Mouse (Mus musculus) T-helper 17 cell (primary cell): Measurements from ENCODE around the gene Sipa1l1.
"Not testable (repeated sequence)": the region's sequence is repeated elsewhere in the genome, so short reads cannot be mapped to it uniquely, and the experiment has no call there.

Experiments
- in situ Hi-C, 2 experiments: fragments of 300-600 bp; cut with MboI, MseI; formaldehyde crosslinking; loops; 1 replicate in 1 of 2; 2 replicates in 1 of 2; pipeline ENCODE4 v1.15.1; 2025; ENCODE audit warnings: high pct_unique_total_duplicates in 2 of 2

Gene Sipa1l1

GRCm38 (mm10) chr12:82173623-82174022 lies 4.5 kb downstream of the Sipa1l1 start:
- in situ Hi-C loops: no loop called here

GRCm38 (mm10) chr12:82175709-82176108 lies 6.6 kb downstream of the Sipa1l1 start:
- in situ Hi-C loops: no loop called here

DNA sequence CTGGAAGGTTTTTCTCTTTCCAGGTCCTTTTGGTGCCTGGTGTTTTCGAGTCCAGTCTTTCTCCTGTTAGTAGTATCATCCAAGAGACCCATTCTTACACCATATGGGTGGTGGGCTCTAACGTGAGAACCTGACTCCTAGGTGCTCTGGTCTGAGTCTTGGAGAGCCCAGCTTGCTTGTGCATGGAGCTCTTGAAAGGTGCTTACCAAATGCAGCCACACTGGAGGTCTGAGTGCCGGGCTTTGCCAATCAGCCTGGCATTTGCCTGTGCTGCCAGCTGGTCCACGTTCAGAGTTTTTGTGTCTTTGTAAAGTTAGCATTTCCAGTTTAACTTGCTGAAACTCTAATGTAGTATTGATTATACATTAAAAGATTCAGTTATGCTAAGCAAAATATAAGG lies 9.5 kb downstream of the Sipa1l1 start:
- in situ Hi-C loops: no loop called here

GRCm38 (mm10) chr12:82179626-82180025 lies 10.5 kb downstream of the Sipa1l1 start:
- in situ Hi-C loops: no loop called here

- in situ Hi-C loops: not testable (repeated sequence)
Measured at GRCm38 (mm10) chr12:82186156-82186555, 17.0 kb downstream of the Sipa1l1 start.

DNA sequence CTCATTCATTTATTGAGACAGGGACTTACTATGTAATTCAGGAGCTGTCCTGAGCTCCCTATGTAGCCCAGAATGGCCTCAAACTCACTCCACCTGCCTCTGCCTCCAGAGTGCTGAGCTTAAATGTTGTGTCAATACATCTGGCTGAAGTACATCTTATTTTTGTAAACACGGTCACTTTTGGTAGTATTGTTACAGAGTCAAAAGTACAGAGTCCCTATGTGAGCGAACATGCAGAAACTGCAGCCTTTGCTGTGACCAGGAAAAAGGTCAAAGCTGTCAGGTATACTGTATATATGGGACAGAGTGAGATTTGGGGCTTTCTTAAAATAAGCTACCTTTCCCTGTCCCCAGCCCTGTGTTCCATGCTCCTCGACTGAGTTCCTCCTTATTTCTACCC lies 17.6 kb downstream of the Sipa1l1 start:
- in situ Hi-C loops: no loop called here

DNA sequence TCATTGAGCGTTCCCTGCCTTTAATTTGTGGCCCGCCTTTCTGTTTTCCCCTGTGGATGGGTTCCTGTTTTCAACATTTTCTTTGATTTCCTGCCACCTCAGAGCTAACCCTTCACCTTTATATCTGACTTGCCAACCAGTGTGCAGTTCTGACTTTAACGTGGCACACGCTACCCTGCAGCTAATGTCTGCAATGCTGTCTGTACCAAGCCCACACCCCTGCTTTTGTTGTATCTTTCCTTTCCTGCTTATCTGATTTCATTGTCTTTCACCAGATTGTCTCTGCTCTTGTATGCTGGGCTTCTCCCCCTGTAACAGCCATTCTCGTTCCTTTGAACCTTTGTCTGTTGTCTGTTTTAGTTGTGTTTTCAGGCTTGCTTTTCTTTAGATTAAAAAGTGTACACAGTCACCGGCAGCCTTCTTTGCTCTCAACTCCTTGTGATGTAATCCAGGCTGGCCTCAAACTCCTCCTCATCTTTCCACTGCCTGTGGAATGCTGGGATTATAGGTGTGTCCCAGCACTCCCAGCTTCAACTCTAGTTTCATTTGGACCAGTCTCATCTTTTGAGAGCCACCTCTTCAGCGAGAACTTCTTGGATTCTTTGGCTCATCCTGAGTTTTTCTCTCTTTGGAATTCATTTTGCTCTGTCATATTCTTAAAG lies 18.2 kb downstream of the Sipa1l1 start:
- in situ Hi-C loops: no loop called here

- in situ Hi-C loops: no loop called here
Measured at GRCm38 (mm10) chr12:82188321-82189075, 19.4 kb downstream of the Sipa1l1 start.

DNA sequence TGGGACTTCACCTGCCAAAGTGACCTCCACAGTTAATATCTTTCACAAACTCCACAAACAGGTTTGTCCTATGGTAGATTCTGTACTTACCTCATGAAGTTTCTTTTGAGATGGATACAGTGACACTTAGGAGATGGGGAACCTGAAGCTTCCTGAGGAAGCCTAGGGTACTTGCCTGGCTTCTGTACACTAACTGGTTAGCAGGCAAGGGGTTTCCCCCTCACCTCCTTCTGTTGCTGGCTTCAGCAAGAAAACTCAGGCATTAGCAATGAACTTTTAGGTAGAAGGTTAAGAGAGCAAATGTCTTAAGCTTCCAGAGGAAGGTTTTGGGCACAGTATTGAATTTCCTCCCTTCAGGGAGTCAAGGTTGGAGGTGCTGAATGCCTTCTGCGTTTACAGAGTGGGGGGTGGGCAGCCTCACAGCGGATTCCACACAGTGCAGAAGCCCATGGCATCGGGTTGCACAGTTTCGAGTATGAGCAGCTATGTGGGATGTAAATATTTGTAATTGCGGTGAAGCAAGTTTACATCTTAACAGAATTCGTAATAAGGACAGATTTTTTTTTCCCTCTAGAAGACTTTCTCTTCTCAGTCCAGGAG lies 20.1 kb downstream of the Sipa1l1 start:
- in situ Hi-C loops: no loop called here

GRCm38 (mm10) chr12:82189715-82190581 lies 20.8 kb downstream of the Sipa1l1 start:
- in situ Hi-C loops: no loop called here

- in situ Hi-C loops: no loop called here
Measured at GRCm38 (mm10) chr12:82190582-82190965, 21.5 kb downstream of the Sipa1l1 start.

- in situ Hi-C loops: no loop called here
Measured at GRCm38 (mm10) chr12:82191686-82192085, 22.6 kb downstream of the Sipa1l1 start.

- in situ Hi-C loops: no loop called here
Measured at GRCm38 (mm10) chr12:82192641-82193054, 23.5 kb downstream of the Sipa1l1 start.

GRCm38 (mm10) chr12:82193476-82193875 lies 24.4 kb downstream of the Sipa1l1 start:
- in situ Hi-C loops: no loop called here

- in situ Hi-C loops: no loop called here
Measured at GRCm38 (mm10) chr12:82194919-82195318, 25.8 kb downstream of the Sipa1l1 start.

DNA sequence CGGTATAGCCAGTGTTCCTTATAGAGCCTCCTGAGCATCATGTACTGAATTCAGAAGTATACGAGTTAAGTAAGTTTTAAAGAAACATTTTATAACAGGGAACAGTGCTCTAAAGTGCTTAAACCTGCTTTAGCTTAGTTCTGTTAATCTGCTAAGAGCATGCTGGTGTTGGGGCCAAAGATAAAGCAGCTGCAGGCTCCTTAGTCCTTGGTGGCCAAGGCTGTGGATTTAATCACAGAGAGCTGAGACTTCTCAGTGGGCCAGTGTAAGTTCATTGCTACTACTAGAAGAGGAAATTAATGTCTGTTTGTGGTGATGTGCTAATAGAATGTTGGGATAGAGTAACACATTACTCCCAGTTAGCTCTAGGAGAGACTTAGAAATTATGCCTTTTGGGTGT lies 27.1 kb downstream of the Sipa1l1 start:
- in situ Hi-C loops: no loop called here

DNA sequence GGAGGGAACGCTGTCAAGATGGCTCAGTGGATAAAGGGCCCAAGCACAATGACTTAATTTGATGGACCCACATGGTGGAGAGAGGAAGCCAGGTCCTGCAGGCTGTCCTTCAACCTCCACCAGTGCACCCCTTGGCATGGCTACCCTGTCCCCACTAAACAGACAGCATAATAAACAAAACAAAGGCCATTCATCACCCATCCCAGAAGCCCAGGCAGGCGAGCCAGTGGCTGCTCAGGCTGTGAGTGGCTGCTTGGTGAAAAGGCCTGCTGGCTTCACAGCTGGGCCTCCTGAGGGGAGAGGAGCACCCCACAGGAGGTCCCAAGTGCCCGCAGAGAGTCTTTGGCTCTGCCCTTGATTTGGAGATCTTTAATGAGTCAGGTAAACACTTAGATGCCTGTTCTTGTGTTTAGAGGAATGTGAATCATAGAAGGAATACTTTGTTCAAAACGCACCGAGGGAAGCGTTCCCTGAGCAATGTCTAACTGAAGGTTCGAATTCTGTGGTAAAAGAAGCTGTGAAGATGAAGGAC lies 27.6 kb downstream of the Sipa1l1 start:
- in situ Hi-C loops: no loop called here

- in situ Hi-C loops: no loop called here
Measured at GRCm38 (mm10) chr12:82197207-82197606, 28.1 kb downstream of the Sipa1l1 start.

GRCm38 (mm10) chr12:82199286-82199685 lies 30.2 kb downstream of the Sipa1l1 start:
- in situ Hi-C loops: no loop called here

DNA sequence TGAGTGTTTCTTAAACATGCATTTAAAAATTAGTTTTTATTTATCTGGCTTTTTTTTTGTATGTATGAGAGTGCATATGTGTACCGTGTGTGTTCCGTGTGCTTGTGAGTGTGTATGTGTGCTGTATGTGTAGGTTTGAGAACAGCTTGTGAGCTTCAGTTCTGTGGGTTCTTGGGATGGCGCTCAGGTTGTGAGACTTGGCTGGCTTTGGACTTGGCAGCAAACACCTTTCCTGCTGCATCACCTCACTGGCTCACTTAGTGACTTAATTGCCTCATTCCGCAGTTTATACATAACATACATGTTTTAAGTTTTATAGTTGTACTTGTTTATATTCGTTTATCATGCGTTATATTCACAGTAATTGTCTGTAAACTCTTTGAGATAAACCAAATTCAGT lies 35.0 kb downstream of the Sipa1l1 start:
- in situ Hi-C loops: loop anchor here in 1 of 2 experiments (10.0 kb wide), 1 partner anchor 1401 kb away; no protein-coding TSS in a partner anchor
